Comparison of ENCODE assay signal across 8 mouse cellular contexts in genomic region chr6:134983529-134984370, GRCm38 (mm10). TPM values are rescaled to one million over a fixed set of nuclear protein-coding genes. Genes with fewer than 3 reads are reported as not detected.
DNase-seq lines count a peak whose midpoint lies in the region; ATAC-seq and TF ChIP-seq lines count a peak whose summit lies in the region.

No protein-coding gene starts in this region.

- peak; percentile 59; the same call in 1 of the 2 replicates for TF ChIP-seq POLR2A in CH12.LX (IDR thresholded peaks at IDR 0.05; ENCODE audit: low read depth, low read length)

- dilution Hi-C loops in CH12.LX (cut with MboI; ENCODE audit: extremely low pct_ligation_motif_present, extremely low pct_unique_long_range_greater_than_20kb, low sequenced_read_pairs) = no loop called here

- TF ChIP-seq CTCF in CH12.LX (conservative IDR thresholded peaks at IDR 0.05 in 1 of 2, IDR thresholded peaks at IDR 0.05 in 1 of 2; ENCODE audit: low read depth in 2 of 2, low read length in 2 of 2) = peak in 1 of 2 experiments; percentile 77; a peak in 2 of 4 replicates
- TF ChIP-seq CTCF in heart, postnatal 0 days (IDR thresholded peaks at IDR 0.05; ENCODE audit: low read depth) = peak; percentile 74

- peak overlapping the region; percentile 47 to 66 (median 57) for H3K4me3 ChIP-seq in CH12.LX (replicated peaks in 1 of 3; ENCODE audit: low read depth in 2 of 3, low read length in 2 of 3, poor library complexity in 1 of 3)
- H3K4me3 ChIP-seq in forebrain, embryonic 12.5 days (replicated peaks) = peak overlapping the region; percentile 60
- peak overlapping the region; percentile 69 for H3K4me3 ChIP-seq in heart, postnatal 0 days (ENCODE audit: low read depth, low read length)
- H3K4me3 ChIP-seq in liver, embryonic 15.5 days (replicated peaks) = peak overlapping the region; percentile 67
- peak overlapping the region; percentile 38 for H3K4me3 ChIP-seq in neural tube, embryonic 11.5 days (ENCODE audit: low read depth, low read length)
- peak overlapping the region; percentile 60 for H3K4me3 ChIP-seq in stomach, embryonic 16.5 days (replicated peaks; ENCODE audit: low read length)

- no peaks in the 10 kb centered on the region for H3K36me3 ChIP-seq in CH12.LX (replicated peaks in 1 of 2; ENCODE audit: control insufficient read depth in 1 of 2, insufficient read depth in 1 of 2, low read length in 1 of 2)
- H3K36me3 ChIP-seq in forebrain, embryonic 12.5 days (replicated peaks) = no peaks in the 10 kb centered on the region
- H3K36me3 ChIP-seq in heart, postnatal 0 days (replicated peaks; ENCODE audit: control insufficient read depth, insufficient read depth, low read length) = no peaks in the 10 kb centered on the region
- no peaks in the 10 kb centered on the region for H3K36me3 ChIP-seq in liver, embryonic 15.5 days (replicated peaks)
- H3K36me3 ChIP-seq in neural tube, embryonic 11.5 days (ENCODE audit: control insufficient read depth, insufficient read depth, low read length) = no peaks in the 10 kb centered on the region
- no peaks in the 10 kb centered on the region for H3K36me3 ChIP-seq in stomach, embryonic 16.5 days (ENCODE audit: control insufficient read depth, insufficient read depth, low read length)

- peak; percentile 60 for DNase-seq in CH12.LX (ENCODE audit: extremely low read depth)
- DNase-seq in c-Kit-positive CD71-positive TER-119-positive erythroid progenitor cells, embryonic 14.5 days (ENCODE audit: low spot score) = peak; percentile 80
- DNase-seq in heart, postnatal 0 days (ENCODE audit: low spot score) = peak; percentile 88
- peak; percentile 92 to 98 for DNase-seq in kidney, postnatal 36 days
- DNase-seq in neural tube, embryonic 11.5 days (ENCODE audit: low spot score) = peak; percentile 93

- H3K27ac ChIP-seq in CH12.LX (ENCODE audit: insufficient read depth, low read depth) = no peak overlapping the region
- peak overlapping the region; percentile 32; the same call in 1 of the 2 replicates for H3K27ac ChIP-seq in forebrain, embryonic 12.5 days
- H3K27ac ChIP-seq in heart, postnatal 0 days (ENCODE audit: low read depth) = peak overlapping the region; percentile 85
- H3K27ac ChIP-seq in liver, embryonic 15.5 days (replicated peaks) = peak overlapping the region; percentile 92
- no peak overlapping the region for H3K27ac ChIP-seq in neural tube, embryonic 11.5 days (ENCODE audit: low read depth, low read length)
- no peak overlapping the region for H3K27ac ChIP-seq in stomach, embryonic 16.5 days (ENCODE audit: low read length)

- peak; percentile 88 for ATAC-seq in forebrain, embryonic 12.5 days (ENCODE audit: low FRiP score)
- peak; percentile 82 for ATAC-seq in heart, postnatal 0 days (ENCODE audit: insufficient read depth, low read depth)
- ATAC-seq in liver, embryonic 15.5 days (ENCODE audit: insufficient read depth) = peak; percentile 77
- ATAC-seq in neural tube, embryonic 11.5 days (ENCODE audit: insufficient read depth, low FRiP score, low TSS enrichment) = peak; percentile 89
- ATAC-seq in stomach, embryonic 16.5 days (ENCODE audit: insufficient read depth, low FRiP score) = peak; percentile 88

- peak overlapping the region; percentile 73 for H3K4me2 ChIP-seq in CH12.LX (ENCODE audit: insufficient read depth, low read depth, poor library complexity, severe bottlenecking)
- peak overlapping the region; percentile 82 for H3K4me2 ChIP-seq in forebrain, embryonic 12.5 days
- peak overlapping the region; percentile 85 for H3K4me2 ChIP-seq in heart, postnatal 0 days (ENCODE audit: low read depth, low read length)
- peak overlapping the region; percentile 82 for H3K4me2 ChIP-seq in liver, embryonic 15.5 days
- peak overlapping the region; percentile 58 for H3K4me2 ChIP-seq in neural tube, embryonic 11.5 days (ENCODE audit: low read depth)
- peak overlapping the region; percentile 92 for H3K4me2 ChIP-seq in stomach, embryonic 16.5 days (ENCODE audit: low read depth, low read length)

- H3K27me3 ChIP-seq in CH12.LX (replicated peaks) = peaks cover 11% of the 10 kb centered on the region
- peaks cover 22% of the 10 kb centered on the region; the same call in 1 of the 2 replicates for H3K27me3 ChIP-seq in forebrain, embryonic 12.5 days
- H3K27me3 ChIP-seq in heart, postnatal 0 days (ENCODE audit: control insufficient read depth, insufficient read depth, low read length) = no peaks in the 10 kb centered on the region
- H3K27me3 ChIP-seq in liver, embryonic 15.5 days = 0 out of 2 replicates have a peak, but pooled peaks cover 3% of the 10 kb centered on the region
- H3K27me3 ChIP-seq in neural tube, embryonic 11.5 days (ENCODE audit: control insufficient read depth, insufficient read depth, low read length) = no peaks in the 10 kb centered on the region
- H3K27me3 ChIP-seq in stomach, embryonic 16.5 days (ENCODE audit: control insufficient read depth, insufficient read depth, low read length) = no peaks in the 10 kb centered on the region

- no peaks in the 10 kb centered on the region for H3K9me3 ChIP-seq in CH12.LX (replicated peaks; ENCODE audit: low read length)
- H3K9me3 ChIP-seq in forebrain, embryonic 12.5 days = no peaks in the 10 kb centered on the region
- H3K9me3 ChIP-seq in heart, postnatal 0 days (replicated peaks; ENCODE audit: control insufficient read depth, low read length) = no peaks in the 10 kb centered on the region
- no peaks in the 10 kb centered on the region for H3K9me3 ChIP-seq in liver, embryonic 15.5 days (replicated peaks)
- H3K9me3 ChIP-seq in neural tube, embryonic 11.5 days (ENCODE audit: control insufficient read depth, low read length) = no peaks in the 10 kb centered on the region
- H3K9me3 ChIP-seq in stomach, embryonic 16.5 days (replicated peaks; ENCODE audit: control insufficient read depth, low read length) = no peaks in the 10 kb centered on the region

- 3% methylated on average over 62 of the region's 62 CpGs for WGBS in forebrain, embryonic 12.5 days
- 2% methylated on average over 61 of the region's 62 CpGs for WGBS in heart, postnatal 0 days
- WGBS in liver, embryonic 15.5 days (ENCODE audit: insufficient replicate concordance) = 3% methylated on average over 62 of the region's 62 CpGs
- WGBS in neural tube, embryonic 11.5 days = 2% methylated on average over 62 of the region's 62 CpGs
- WGBS in stomach, embryonic 16.5 days = 3% methylated on average over 62 of the region's 62 CpGs

- peak; percentile 26 for TF ChIP-seq RAD21 in CH12.LX (IDR thresholded peaks at IDR 0.05; ENCODE audit: low read depth, low read length)

- peak overlapping the region; percentile 15; the same call in 1 of the 2 replicates for H3K9ac ChIP-seq in CH12.LX (ENCODE audit: insufficient read depth, low read depth)
- peak overlapping the region; percentile 69 for H3K9ac ChIP-seq in forebrain, embryonic 12.5 days
- peak overlapping the region; percentile 53 for H3K9ac ChIP-seq in heart, postnatal 0 days (replicated peaks; ENCODE audit: low read depth, low read length)
- H3K9ac ChIP-seq in liver, embryonic 15.5 days = peak overlapping the region; percentile 78
- peak overlapping the region; percentile 54 for H3K9ac ChIP-seq in neural tube, embryonic 11.5 days (ENCODE audit: low read length)
- H3K9ac ChIP-seq in stomach, embryonic 16.5 days (ENCODE audit: low read length) = peak overlapping the region; percentile 75

- H3K79me2 ChIP-seq in CH12.LX (replicated peaks; ENCODE audit: control insufficient read depth, extremely low read depth, insufficient read depth, poor library complexity, severe bottlenecking) = no peaks in the 10 kb centered on the region

- peaks cover 5 to 39% of the 10 kb centered on the region in 2 experiments; a peak in 3 of 4 replicates for H3K4me1 ChIP-seq in CH12.LX (ENCODE audit: control insufficient read depth in 1 of 2, insufficient read depth in 2 of 2)
- H3K4me1 ChIP-seq in forebrain, embryonic 12.5 days = peaks cover 23% of the 10 kb centered on the region
- peaks cover 7% of the 10 kb centered on the region; the same call in 1 of the 2 replicates for H3K4me1 ChIP-seq in heart, postnatal 0 days (ENCODE audit: control insufficient read depth, insufficient read depth)
- peaks cover 60% of the 10 kb centered on the region for H3K4me1 ChIP-seq in liver, embryonic 15.5 days (replicated peaks)
- peaks cover 12% of the 10 kb centered on the region for H3K4me1 ChIP-seq in neural tube, embryonic 11.5 days (ENCODE audit: control insufficient read depth, insufficient read depth, low read length)
- H3K4me1 ChIP-seq in stomach, embryonic 16.5 days (ENCODE audit: control insufficient read depth, insufficient read depth, low read length) = no peaks in the 10 kb centered on the region

- in situ Hi-C loops in CH12.LX (cut with MboI; ENCODE audit: low pct_ligation_motif_present, low pct_unique_long_range_greater_than_20kb, low sequenced_read_pairs) = loop anchor here (25.0 kb wide), 1 partner anchor 346 kb away; the partner anchor contains the start of genes Borcs5 and Mansc1

- TF ChIP-seq EP300 in CH12.LX (IDR thresholded peaks at IDR 0.05; ENCODE audit: low read length) = no peak
- TF ChIP-seq EP300 in heart, postnatal 0 days (IDR thresholded peaks at IDR 0.05; ENCODE audit: low read depth) = no peak

TF ChIP-seq in CH12.LX, 34 proteins besides CTCF, POLR2A, EP300 and RAD21 (continues in another document):
- no peak for TF ChIP-seq JUN (IDR thresholded peaks at IDR 0.05; ENCODE audit: insufficient read depth, low read depth, low read length)

RNA-seq across cellular contexts. Expression of gene Apold1, which starts 2.2 kb away (rescaled TPM):
- total RNA-seq in CH12.LX (2012; rRNA removed) = 1.4 and 2.7 TPM in 2 replicates
- 2.8 and 3.1 TPM in 2 replicates for total RNA-seq in CH12.LX (2014; rRNA removed)
- polyA plus RNA-seq in CH12.LX (2012; ENCODE audit: insufficient read length, low read depth) = 1.0 and 1.1 TPM in 2 replicates
- polyA plus RNA-seq in forebrain, embryonic 12.5 days (2016; fragmentation: Nextera tagmentation; extraction: Ambion mirVana) = 3.7 and 3.9 TPM in 2 replicates
- 24.8 and 28.5 TPM in 2 replicates for total RNA-seq in heart, postnatal 0 days (2014; rRNA removed; ENCODE audit: low replicate concordance)
- polyA plus RNA-seq in heart, postnatal 0 days (2015; fragmentation: Nextera tagmentation; extraction: Ambion mirVana) = 6.9 and 9.2 TPM in 2 replicates
- 2.8 TPM in 2 replicates for polyA plus RNA-seq in liver, embryonic 15.5 days (2015; fragmentation: Nextera tagmentation; extraction: Ambion mirVana)
- polyA plus RNA-seq in neural tube, embryonic 11.5 days (2014; fragmentation: Nextera tagmentation; extraction: Ambion mirVana) = 2.8 and 3.2 TPM in 2 replicates
- polyA plus RNA-seq in stomach, embryonic 16.5 days (2015; fragmentation: Nextera tagmentation; extraction: Ambion mirVana) = 2.2 and 2.9 TPM in 2 replicates

RNA-seq across cellular contexts. Expression of gene Ddx47, which starts 27.7 kb away (rescaled TPM):
- total RNA-seq in CH12.LX (2012; rRNA removed) = 82.6 and 91.9 TPM in 2 replicates
- 57.8 and 61.4 TPM in 2 replicates for total RNA-seq in CH12.LX (2014; rRNA removed)
- polyA plus RNA-seq in CH12.LX (2012; ENCODE audit: insufficient read length, low read depth) = 110 and 132 TPM in 2 replicates
- polyA plus RNA-seq in forebrain, embryonic 12.5 days (2016; fragmentation: Nextera tagmentation; extraction: Ambion mirVana) = 91.3 and 93.0 TPM in 2 replicates
- total RNA-seq in heart, postnatal 0 days (2014; rRNA removed; ENCODE audit: low replicate concordance) = 24.5 and 35.8 TPM in 2 replicates
- 51.4 and 52.7 TPM in 2 replicates for polyA plus RNA-seq in heart, postnatal 0 days (2015; fragmentation: Nextera tagmentation; extraction: Ambion mirVana)
- 53.0 and 54.6 TPM in 2 replicates for polyA plus RNA-seq in liver, embryonic 15.5 days (2015; fragmentation: Nextera tagmentation; extraction: Ambion mirVana)
- 109 and 112 TPM in 2 replicates for polyA plus RNA-seq in neural tube, embryonic 11.5 days (2014; fragmentation: Nextera tagmentation; extraction: Ambion mirVana)
- polyA plus RNA-seq in stomach, embryonic 16.5 days (2015; fragmentation: Nextera tagmentation; extraction: Ambion mirVana) = 104 and 105 TPM in 2 replicates

Comparison
In these comparisons a context has a peak if more than half of its experiments do, and no peak if none do; other contexts are left out.
1. H3K27ac ChIP-seq: peak in forebrain, embryonic 12.5 days (single experiment), heart, postnatal 0 days (single experiment) and liver, embryonic 15.5 days (single experiment); none in CH12.LX (single experiment), neural tube, embryonic 11.5 days (single experiment) and stomach, embryonic 16.5 days (single experiment).
2. H3K9ac ChIP-seq: peak in every context shown above with its lines; median percentile 78 in liver, embryonic 15.5 days; 75 in stomach, embryonic 16.5 days; 69 in forebrain, embryonic 12.5 days; 54 in neural tube, embryonic 11.5 days; 53 in heart, postnatal 0 days; 15 in CH12.LX.
3. Peak in every context shown above with its lines, with median percentiles within 50 percentile points of each other: DNase-seq, H3K4me2 ChIP-seq, H3K4me3 ChIP-seq and ATAC-seq.